Mouse (Mus musculus): ENCODE data around the gene Pex10.
A peak's percentile ranks its signal among the peaks of the same experiment; 100 is the strongest.

DNA sequence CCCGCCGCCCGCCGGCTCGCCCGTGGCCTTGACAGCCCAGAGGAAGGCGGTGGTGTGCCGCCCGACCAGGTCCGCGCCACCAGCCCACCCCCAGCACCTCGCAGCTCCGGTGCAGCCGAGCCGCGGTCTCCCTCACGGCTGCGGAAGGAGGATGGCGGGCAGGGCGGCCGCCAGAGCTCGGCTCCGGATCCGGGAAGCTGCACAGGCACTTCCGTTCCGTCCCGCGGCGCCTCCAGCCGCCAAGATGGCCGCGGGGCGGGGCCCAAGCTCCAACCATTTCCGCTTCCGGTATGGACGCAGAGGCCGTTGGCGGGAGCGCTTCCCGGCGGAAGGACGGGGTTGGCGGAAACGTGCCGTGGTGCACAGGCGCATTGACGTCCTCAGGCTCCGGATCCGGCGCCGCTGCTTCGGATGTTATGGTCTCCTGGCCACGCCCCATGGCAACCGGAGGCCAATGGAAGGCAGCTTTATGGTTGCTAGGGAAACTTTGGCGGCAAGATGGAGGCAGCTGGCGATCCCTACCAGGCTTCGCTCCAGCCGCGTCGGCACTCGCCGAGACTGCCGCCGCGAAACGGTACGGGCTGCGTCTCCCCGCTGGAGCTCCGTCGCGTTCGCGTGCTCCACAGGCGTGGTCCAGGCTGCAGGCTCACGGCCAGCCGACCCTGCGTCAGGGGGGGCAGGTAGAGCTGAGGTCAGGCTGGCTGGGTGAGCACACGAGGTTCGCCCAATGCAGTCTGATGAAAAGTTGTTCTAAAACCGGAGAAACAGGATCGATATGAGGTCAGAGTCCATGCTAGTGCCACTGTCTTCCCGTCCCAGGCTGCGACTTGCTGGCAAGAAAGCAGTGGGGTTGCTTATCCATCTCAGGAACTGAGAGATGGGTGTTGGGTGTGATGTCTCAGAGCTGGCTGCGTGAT lies 19.6 kb downstream of the Pex10 start, which contains the start of the genes Rer1 and Morn1:
- peak; percentile 99 for TF ChIP-seq FLI1 (IDR thresholded peaks at IDR 0.05; ENCODE audit: low read length)
- no peak for TF ChIP-seq GATA1 (IDR thresholded peaks at IDR 0.05; ENCODE audit: borderline replicate concordance, low read length)
